Mouse (Mus musculus): ENCODE measurements at regions not wholly inside any gene's neighbourhood (a gene's known extent, or its start where the extent isn't known, plus 50 kb on each side); places are given as distances from the start of the nearest gene placed in this dataset.
A peak's percentile ranks its signal among the peaks of the same experiment; 100 is the strongest.

GRCm38 (mm10) chr17:83077737-83078600, 137.1 kb upstream of the Pkdcc start:
- DNase-seq (ENCODE audit: low spot score in 2 of 2), result no peak
- intact Hi-C loops (cut with DNase I), result no loop called here

GRCm38 (mm10) chr17:83078601-83079360, 136.3 kb upstream of the Pkdcc start:
- intact Hi-C loops (cut with DNase I), result no loop called here
- DNase-seq (ENCODE audit: low spot score in 2 of 2), result no peak

GRCm38 (mm10) chr17:83079361-83079685, 135.8 kb upstream of the Pkdcc start:
- no peak for DNase-seq (ENCODE audit: low spot score in 2 of 2)
- intact Hi-C loops (cut with DNase I), result no loop called here

GRCm38 (mm10) chr17:83081729-83082128, 133.4 kb upstream of the Pkdcc start:
- intact Hi-C loops (cut with DNase I), result no loop called here
- DNase-seq (ENCODE audit: low spot score in 2 of 2), result no peak

GRCm38 (mm10) chr17:83083521-83083920, 131.6 kb upstream of the Pkdcc start:
- DNase-seq (ENCODE audit: low spot score in 2 of 2), result peak in 1 of 2 experiments; percentile 24
- intact Hi-C loops (cut with DNase I), result no loop called here

GRCm38 (mm10) chr17:83085792-83086475, 129.2 kb upstream of the Pkdcc start:
- DNase-seq (ENCODE audit: low spot score in 2 of 2), result no peak
- intact Hi-C loops (cut with DNase I), result no loop called here

GRCm38 (mm10) chr17:83086703-83087102, 128.4 kb upstream of the Pkdcc start:
- DNase-seq (ENCODE audit: low spot score in 2 of 2), result no peak
- intact Hi-C loops (cut with DNase I), result no loop called here

- intact Hi-C loops (cut with DNase I), result no loop called here
- DNase-seq (ENCODE audit: low spot score in 2 of 2), result no peak
Measured at GRCm38 (mm10) chr17:83088471-83088870, 126.6 kb upstream of the Pkdcc start.

- DNase-seq (ENCODE audit: low spot score in 2 of 2), result no peak
- intact Hi-C loops (cut with DNase I), result no loop called here
Measured at GRCm38 (mm10) chr17:83089856-83090692, 125.0 kb upstream of the Pkdcc start.

- no peak for DNase-seq (ENCODE audit: low spot score in 2 of 2)
- intact Hi-C loops (cut with DNase I), result no loop called here
Measured at GRCm38 (mm10) chr17:83093862-83094261, 121.2 kb upstream of the Pkdcc start.

- intact Hi-C loops (cut with DNase I), result no loop called here
- DNase-seq (ENCODE audit: low spot score in 2 of 2), result no peak
Measured at GRCm38 (mm10) chr17:83096451-83096850, 118.6 kb upstream of the Pkdcc start.

GRCm38 (mm10) chr17:83097998-83098397, 117.1 kb upstream of the Pkdcc start:
- intact Hi-C loops (cut with DNase I), result no loop called here
- no peak for DNase-seq (ENCODE audit: low spot score in 2 of 2)

- intact Hi-C loops (cut with DNase I), result no loop called here
- DNase-seq (ENCODE audit: low spot score in 2 of 2), result no peak
Measured at GRCm38 (mm10) chr17:83098679-83099413, 116.2 kb upstream of the Pkdcc start.

GRCm38 (mm10) chr17:83101035-83101434, 114.1 kb upstream of the Pkdcc start:
- DNase-seq (ENCODE audit: low spot score in 2 of 2), result no peak
- intact Hi-C loops (cut with DNase I), result no loop called here

GRCm38 (mm10) chr17:83101756-83102155, 113.3 kb upstream of the Pkdcc start:
- DNase-seq (ENCODE audit: low spot score in 2 of 2), result no peak
- intact Hi-C loops (cut with DNase I), result no loop called here

- intact Hi-C loops (cut with DNase I), result no loop called here
Measured at GRCm38 (mm10) chr17:83102675-83103412, 112.2 kb upstream of the Pkdcc start.

GRCm38 (mm10) chr17:83108151-83108550, 106.9 kb upstream of the Pkdcc start:
- no peak for DNase-seq (ENCODE audit: low spot score in 2 of 2)
- intact Hi-C loops (cut with DNase I), result no loop called here

More at GRCm38 (mm10) chr17:83102675-83103412, 112.2 kb upstream of the Pkdcc start:
- DNase-seq (ENCODE audit: low spot score in 2 of 2), result no peak

- DNase-seq (ENCODE audit: low spot score in 2 of 2), result peak; percentile 43 to 89
- intact Hi-C loops (cut with DNase I), result no loop called here
Measured at GRCm38 (mm10) chr17:83109792-83110440, 105.2 kb upstream of the Pkdcc start.

Data from left cerebral cortex, postnatal 25 days (tissue).